Comparison of ENCODE assay signal across 8 mouse cellular contexts in the genomic region with DNA sequence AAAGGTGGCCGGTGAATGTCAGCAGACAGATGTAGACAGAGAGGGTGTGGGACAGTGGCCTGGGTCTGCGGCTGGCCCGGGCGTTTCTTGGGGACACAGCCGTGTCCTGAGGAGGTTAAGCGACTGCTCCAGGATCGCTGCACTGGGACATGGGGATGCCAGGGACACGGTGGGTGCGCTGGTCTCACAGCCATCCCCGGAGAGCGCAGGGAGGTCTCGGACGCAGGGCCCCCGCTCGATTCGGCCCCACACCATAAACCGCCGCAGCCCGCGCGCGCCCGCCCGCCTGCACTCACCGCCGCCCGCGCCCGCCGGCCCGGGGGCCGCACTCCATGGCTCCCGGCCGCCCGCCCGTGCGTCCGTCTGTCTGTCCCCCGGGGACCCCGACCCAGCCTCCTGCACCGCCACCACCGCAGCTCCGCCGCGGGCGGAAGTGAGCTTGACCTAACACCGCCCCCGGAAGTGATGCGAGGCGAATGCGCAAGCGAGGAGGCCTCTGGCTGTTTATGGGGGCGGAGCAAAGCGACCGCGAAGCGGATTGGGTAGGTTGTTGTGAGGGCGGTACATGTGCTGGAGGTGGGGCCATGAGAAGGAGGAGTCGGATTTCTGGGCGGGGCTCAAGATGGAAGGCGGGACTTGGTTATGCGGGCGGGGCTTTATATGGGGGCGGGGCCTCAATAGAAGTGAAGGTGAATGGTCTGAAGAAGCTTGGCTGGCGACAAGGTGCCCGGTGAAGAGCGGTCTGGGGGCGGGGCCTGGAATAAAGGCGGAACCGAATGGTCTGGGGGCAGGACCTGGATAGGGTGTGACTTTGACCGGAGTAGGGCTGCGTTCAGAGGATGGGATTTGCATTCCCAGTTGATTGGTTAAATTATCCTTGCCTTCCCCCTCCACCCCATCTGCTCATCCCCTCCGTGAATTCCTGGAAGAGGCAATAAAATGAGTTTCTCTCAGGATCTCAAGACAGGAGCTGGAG. TPM values are rescaled to one million over a fixed set of nuclear protein-coding genes. Genes with fewer than 3 reads are reported as not detected.
DNase-seq lines count a peak whose midpoint lies in the region; ATAC-seq lines count a peak whose summit lies in the region.

A gene (minus strand): TSS at position 463 of the 976 bp plus-strand sequence.

- DNase-seq in ES-CJ7 (ENCODE audit: low read depth, low spot score) = peak; percentile 99
- DNase-seq in cerebellum, adult 11 months = peak; percentile 93
- peak; percentile 99 for DNase-seq in forebrain, embryonic 14.5 days (ENCODE audit: low spot score)
- peak; percentile 93 to 98 for DNase-seq in heart, postnatal 14 days
- DNase-seq in layer of hippocampus, adult 11-12 months (ENCODE audit: low spot score) = peak; percentile 96
- DNase-seq in lung, adult 18-20 months = peak; percentile 95 to 98
- peak; percentile 98 for DNase-seq in testis, postnatal 14 days (ENCODE audit: low spot score)

- no peaks in the 10 kb centered on the region for H3K27me3 ChIP-seq in forebrain, embryonic 14.5 days (replicated peaks; ENCODE audit: control insufficient read depth, insufficient read depth, low read length)
- no peaks in the 10 kb centered on the region; the same call in 1 of the 2 replicates for H3K27me3 ChIP-seq in neural tube, embryonic 15.5 days (replicated peaks)

- peaks cover 9% of the 10 kb centered on the region for H3K4me1 ChIP-seq in forebrain, embryonic 14.5 days (ENCODE audit: control insufficient read depth, insufficient read depth, low read length)
- peaks cover 47% of the 10 kb centered on the region for H3K4me1 ChIP-seq in neural tube, embryonic 15.5 days

- peak; percentile 98 for ATAC-seq in forebrain, embryonic 14.5 days
- ATAC-seq in neural tube, embryonic 15.5 days (ENCODE audit: low FRiP score) = peak; percentile 97

- H3K4me2 ChIP-seq in forebrain, embryonic 14.5 days (ENCODE audit: low read length) = peak within 1 kb of the TSS; percentile 99
- peak within 1 kb of the TSS; percentile 94 for H3K4me2 ChIP-seq in neural tube, embryonic 15.5 days

- WGBS in forebrain, embryonic 14.5 days = under 1% methylated on average over 66 of the region's 73 CpGs
- under 1% methylated on average over 73 of the region's 73 CpGs for WGBS in neural tube, embryonic 15.5 days

- H3K4me3 ChIP-seq in forebrain, embryonic 14.5 days (ENCODE audit: low read depth, low read length) = peak within 1 kb of the TSS; percentile 89
- H3K4me3 ChIP-seq in neural tube, embryonic 15.5 days (replicated peaks) = peak within 1 kb of the TSS; percentile 96

- H3K36me3 ChIP-seq in forebrain, embryonic 14.5 days (ENCODE audit: control insufficient read depth, insufficient read depth, low read length) = peaks cover 7% of the 10 kb centered on the region; the same call in 1 of the 2 replicates
- H3K36me3 ChIP-seq in neural tube, embryonic 15.5 days = peaks cover 12% of the 10 kb centered on the region; the same call in 1 of the 2 replicates

- H3K9me3 ChIP-seq in forebrain, embryonic 14.5 days (replicated peaks; ENCODE audit: control insufficient read depth, low read length) = no peaks in the 10 kb centered on the region
- no peaks in the 10 kb centered on the region for H3K9me3 ChIP-seq in neural tube, embryonic 15.5 days (replicated peaks)

- peak within 1 kb of the TSS; percentile 90 for H3K9ac ChIP-seq in forebrain, embryonic 14.5 days (ENCODE audit: low read length)
- H3K9ac ChIP-seq in neural tube, embryonic 15.5 days (replicated peaks) = peak within 1 kb of the TSS; percentile 93

- H3K27ac ChIP-seq in forebrain, embryonic 14.5 days (ENCODE audit: low read depth, low read length) = peak within 1 kb of the TSS; percentile 58; the same call in 1 of the 2 replicates
- peak within 1 kb of the TSS; percentile 81 for H3K27ac ChIP-seq in neural tube, embryonic 15.5 days (replicated peaks)

- intact Hi-C loops in heart, postnatal 14 days (cut with DNase I) = no loop called here

RNA-seq across cellular contexts. Expression of the gene that starts here (rescaled TPM):
- 118 and 126 TPM in 2 replicates for polyA plus RNA-seq in forebrain, embryonic 14.5 days (2014; fragmentation: Nextera tagmentation; extraction: Ambion mirVana)
- 10 to 100 TPM; 73.0 to 75.1 TPM for total RNA-seq in heart, postnatal 14 days (2021)
- 148 and 152 TPM in 2 replicates for polyA plus RNA-seq in neural tube, embryonic 15.5 days (2015; fragmentation: Nextera tagmentation; extraction: Ambion mirVana)

Comparison
In these comparisons a context has a peak if more than half of its experiments do, and no peak if none do; other contexts are left out.
1. Peak in every context shown above with its lines: DNase-seq, ATAC-seq, H3K4me3 ChIP-seq and H3K27ac ChIP-seq.